Mouse (Mus musculus): ENCODE data around the gene Sgpp1. TPM values are rescaled to one million over a fixed set of nuclear protein-coding genes. Genes with fewer than 3 reads are reported as not detected.
A peak's percentile ranks its signal among the peaks of the same experiment; 100 is the strongest.

Sgpp1 gene
- polyA plus RNA-seq, 1 experiment from 2014 or later: 15.3 TPM

- no peak for ATAC-seq (ENCODE audit: insufficient number of reproducible peaks, insufficient read depth, low FRiP score, low TSS enrichment)
- no peak overlapping the region for H3K9ac ChIP-seq
- no peaks in the 10 kb centered on the region for H3K9me3 ChIP-seq
- no peak overlapping the region for H3K4me3 ChIP-seq
- no peaks in the 10 kb centered on the region for H3K27me3 ChIP-seq
- H3K4me2 ChIP-seq (replicated peaks): no peak overlapping the region
- H3K4me1 ChIP-seq: no peaks in the 10 kb centered on the region
- H3K36me3 ChIP-seq: no peaks in the 10 kb centered on the region
- WGBS: 77% methylated on average over 4 of the region's 4 CpGs
- H3K27ac ChIP-seq: no peak overlapping the region
These were observed 13.0 kb upstream of the Sgpp1 start for GRCm38 (mm10) chr12:75748574-75748973.

- Histone ChIP-seq H3K4me3 (no peak overlapping the region), H3K4me1 (no peaks in the 10 kb centered on the region), H3K27me3 (no peaks in the 10 kb centered on the region), H3K9ac (no peak overlapping the region), H3K4me2 (replicated peaks) (no peak overlapping the region), H3K9me3 (no peaks in the 10 kb centered on the region), H3K27ac (no peak overlapping the region), H3K36me3 (no peaks in the 10 kb centered on the region)
- WGBS: 71% methylated on average over 14 of the region's 14 CpGs
- ATAC-seq (ENCODE audit: insufficient number of reproducible peaks, insufficient read depth, low FRiP score, low TSS enrichment): no peak
These were observed 10.3 kb upstream of the Sgpp1 start for GRCm38 (mm10) chr12:75745697-75746290.

- H3K27ac ChIP-seq: no peak overlapping the region
- no peaks in the 10 kb centered on the region for H3K4me1 ChIP-seq
- 85% methylated on average over 5 of the region's 5 CpGs for WGBS
- no peak overlapping the region for H3K4me2 ChIP-seq (replicated peaks)
- no peaks in the 10 kb centered on the region for H3K9me3 ChIP-seq
- no peak overlapping the region for H3K9ac ChIP-seq
- ATAC-seq (ENCODE audit: insufficient number of reproducible peaks, insufficient read depth, low FRiP score, low TSS enrichment): no peak
- H3K36me3 ChIP-seq: no peaks in the 10 kb centered on the region
- no peak overlapping the region for H3K4me3 ChIP-seq
- no peaks in the 10 kb centered on the region for H3K27me3 ChIP-seq
These were observed 6.6 kb upstream of the Sgpp1 start for GRCm38 (mm10) chr12:75742101-75742500.

GRCm38 (mm10) chr12:75741273-75741672 lies 5.7 kb upstream of the Sgpp1 start:
- Histone ChIP-seq H3K4me1 (no peaks in the 10 kb centered on the region), H3K27ac (no peak overlapping the region), H3K36me3 (no peaks in the 10 kb centered on the region), H3K27me3 (no peaks in the 10 kb centered on the region), H3K4me3 (no peak overlapping the region), H3K9ac (no peak overlapping the region), H3K9me3 (no peaks in the 10 kb centered on the region), H3K4me2 (replicated peaks) (no peak overlapping the region)
- no peak for ATAC-seq (ENCODE audit: insufficient number of reproducible peaks, insufficient read depth, low FRiP score, low TSS enrichment)
- 83% methylated on average over 2 of the region's 2 CpGs for WGBS

GRCm38 (mm10) chr12:75740451-75740850 lies 4.9 kb upstream of the Sgpp1 start:
- no peak for ATAC-seq (ENCODE audit: insufficient number of reproducible peaks, insufficient read depth, low FRiP score, low TSS enrichment)
- H3K4me3 ChIP-seq: no peak overlapping the region
- H3K9me3 ChIP-seq: no peaks in the 10 kb centered on the region
- 86% methylated on average over 1 of the region's 1 CpGs for WGBS
- no peaks in the 10 kb centered on the region for H3K27me3 ChIP-seq
- no peaks in the 10 kb centered on the region for H3K36me3 ChIP-seq
- H3K9ac ChIP-seq: no peak overlapping the region
- no peaks in the 10 kb centered on the region for H3K4me1 ChIP-seq
- H3K27ac ChIP-seq: no peak overlapping the region
- H3K4me2 ChIP-seq (replicated peaks): no peak overlapping the region

- Histone ChIP-seq H3K9ac (no peak overlapping the region), H3K4me3 (no peak overlapping the region), H3K27ac (no peak overlapping the region), H3K27me3 (no peaks in the 10 kb centered on the region), H3K4me2 (replicated peaks) (no peak overlapping the region), H3K36me3 (no peaks in the 10 kb centered on the region), H3K9me3 (no peaks in the 10 kb centered on the region), H3K4me1 (no peaks in the 10 kb centered on the region)
- ATAC-seq (ENCODE audit: insufficient number of reproducible peaks, insufficient read depth, low FRiP score, low TSS enrichment): no peak
- 52% methylated on average over 2 of the region's 2 CpGs for WGBS
These were observed 4.1 kb upstream of the Sgpp1 start for GRCm38 (mm10) chr12:75739611-75740010.

GRCm38 (mm10) chr12:75736296-75736695 lies 767 bp upstream of the Sgpp1 start:
- H3K27me3 ChIP-seq: no peaks in the 10 kb centered on the region
- no peak overlapping the region for H3K4me2 ChIP-seq (replicated peaks)
- 71% methylated on average over 4 of the region's 4 CpGs for WGBS
- ATAC-seq (ENCODE audit: insufficient number of reproducible peaks, insufficient read depth, low FRiP score, low TSS enrichment): no peak
- H3K9me3 ChIP-seq: no peaks in the 10 kb centered on the region
- no peak overlapping the region for H3K27ac ChIP-seq
- H3K9ac ChIP-seq: no peak overlapping the region
- H3K4me1 ChIP-seq: peaks cover 6% of the 10 kb centered on the region
- H3K4me3 ChIP-seq: no peak overlapping the region
- no peaks in the 10 kb centered on the region for H3K36me3 ChIP-seq

GRCm38 (mm10) chr12:75734891-75735245 lies 661 bp downstream of the Sgpp1 start:
- H3K9me3 ChIP-seq: no peaks in the 10 kb centered on the region
- no peaks in the 10 kb centered on the region for H3K27me3 ChIP-seq
- WGBS: 2% methylated on average over 17 of the region's 17 CpGs
- peak overlapping the region; percentile 82 for H3K9ac ChIP-seq
- H3K27ac ChIP-seq: no peak overlapping the region; the same call in 1 of the 2 replicates
- peak; percentile 19; the same call in 1 of the 2 replicates for ATAC-seq (ENCODE audit: insufficient number of reproducible peaks, insufficient read depth, low FRiP score, low TSS enrichment)
- no peaks in the 10 kb centered on the region for H3K36me3 ChIP-seq
- H3K4me2 ChIP-seq (replicated peaks): peak overlapping the region; percentile 87
- peak overlapping the region; percentile 66 for H3K4me3 ChIP-seq
- peaks cover 6% of the 10 kb centered on the region for H3K4me1 ChIP-seq

- H3K9ac ChIP-seq: no peak overlapping the region
- ATAC-seq (ENCODE audit: insufficient number of reproducible peaks, insufficient read depth, low FRiP score, low TSS enrichment): no peak
- no peaks in the 10 kb centered on the region for H3K27me3 ChIP-seq
- H3K4me1 ChIP-seq: peaks cover 6% of the 10 kb centered on the region
- no peak overlapping the region for H3K27ac ChIP-seq
- peak overlapping the region; percentile 87 for H3K4me2 ChIP-seq (replicated peaks)
- no peaks in the 10 kb centered on the region for H3K36me3 ChIP-seq
- H3K4me3 ChIP-seq: peak overlapping the region; percentile 66
- no peaks in the 10 kb centered on the region for H3K9me3 ChIP-seq
- 26% methylated on average over 10 of the region's 10 CpGs for WGBS
These were observed 1.4 kb downstream of the Sgpp1 start for GRCm38 (mm10) chr12:75734167-75734566.

GRCm38 (mm10) chr12:75733331-75734070 lies 2.0 kb downstream of the Sgpp1 start:
- Histone ChIP-seq H3K27me3 (no peaks in the 10 kb centered on the region), H3K36me3 (peaks cover 4% of the 10 kb centered on the region), H3K4me2 (replicated peaks) (peak overlapping the region; percentile 87), H3K9me3 (no peaks in the 10 kb centered on the region), H3K4me3 (peak overlapping the region; percentile 66), H3K27ac (no peak overlapping the region), H3K9ac (no peak overlapping the region), H3K4me1 (peaks cover 6% of the 10 kb centered on the region)
- no peak for ATAC-seq (ENCODE audit: insufficient number of reproducible peaks, insufficient read depth, low FRiP score, low TSS enrichment)
- WGBS: 40% methylated on average over 7 of the region's 7 CpGs

- Histone ChIP-seq H3K9me3 (no peaks in the 10 kb centered on the region), H3K4me1 (peaks cover 6% of the 10 kb centered on the region), H3K4me2 (replicated peaks) (no peak overlapping the region), H3K27ac (no peak overlapping the region), H3K4me3 (no peak overlapping the region), H3K36me3 (peaks cover 7% of the 10 kb centered on the region), H3K9ac (no peak overlapping the region), H3K27me3 (no peaks in the 10 kb centered on the region)
- no peak for ATAC-seq (ENCODE audit: insufficient number of reproducible peaks, insufficient read depth, low FRiP score, low TSS enrichment)
- WGBS: 63% methylated on average over 6 of the region's 6 CpGs
These were observed 3.5 kb downstream of the Sgpp1 start for GRCm38 (mm10) chr12:75731927-75732443.

- no peak for ATAC-seq (ENCODE audit: insufficient number of reproducible peaks, insufficient read depth, low FRiP score, low TSS enrichment)
- no peaks in the 10 kb centered on the region for H3K9me3 ChIP-seq
- WGBS: 91% methylated on average over 3 of the region's 3 CpGs
- H3K9ac ChIP-seq: no peak overlapping the region
- no peak overlapping the region for H3K4me2 ChIP-seq (replicated peaks)
- H3K27me3 ChIP-seq: no peaks in the 10 kb centered on the region
- no peak overlapping the region for H3K4me3 ChIP-seq
- H3K36me3 ChIP-seq: peaks cover 7% of the 10 kb centered on the region
- H3K4me1 ChIP-seq: peaks cover 6% of the 10 kb centered on the region
- H3K27ac ChIP-seq: no peak overlapping the region
These were observed 4.0 kb downstream of the Sgpp1 start for GRCm38 (mm10) chr12:75731508-75731907.
